Mouse (Mus musculus): ENCODE results near the gene Calcoco1. TPM values are rescaled to one million over a fixed set of nuclear protein-coding genes. Genes with fewer than 3 reads are reported as not detected.
A peak's percentile ranks its signal among the peaks of the same experiment; 100 is the strongest.

The Calcoco1 gene
- total RNA-seq, 2 experiments from 2014 or later = 67.7 to 70.2 TPM

DNA sequence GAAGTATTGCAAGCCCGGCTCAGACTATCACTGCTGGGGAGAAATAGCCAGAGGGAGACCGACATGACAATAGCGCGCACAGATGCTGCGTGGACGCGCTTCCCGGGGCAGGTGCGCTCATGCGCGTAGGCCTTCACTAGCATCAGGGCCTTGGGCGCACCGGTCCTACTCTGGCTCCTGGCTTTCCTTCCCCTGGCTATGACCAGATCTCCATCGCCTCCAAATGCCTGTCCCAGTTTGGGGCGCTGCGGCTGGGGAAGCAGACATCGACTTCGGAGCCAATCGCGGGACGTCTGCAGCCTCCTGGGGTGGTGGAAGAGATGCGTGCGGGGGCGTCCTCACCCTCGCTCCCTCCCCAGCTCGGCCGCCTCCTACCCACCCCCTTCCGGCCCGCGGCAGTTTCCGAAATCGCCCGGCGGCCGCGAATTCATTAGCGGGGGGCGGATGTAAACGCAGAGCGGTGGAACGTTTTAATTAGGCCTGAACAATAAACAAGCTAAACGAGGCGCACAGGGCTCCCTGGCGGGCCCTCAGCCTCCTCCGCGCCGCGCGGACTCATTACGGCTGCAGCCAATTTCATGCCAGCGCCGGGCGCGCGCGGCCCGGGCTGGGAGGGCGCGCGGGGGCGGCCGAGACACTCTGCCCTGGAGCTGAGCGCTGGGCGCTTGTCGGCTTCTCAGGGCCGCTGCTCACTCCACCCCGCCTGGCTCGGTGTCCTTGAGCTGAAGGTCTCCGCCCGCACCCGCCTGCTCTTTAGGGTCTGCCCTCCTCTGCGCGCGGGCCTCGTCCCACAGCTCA is 24.7 kb upstream of the Calcoco1 start:
- Histone ChIP-seq H3K27ac (peak overlapping the region; percentile 62), H3K4me3 (peak overlapping the region; percentile 77)
- no peak for TF ChIP-seq CTCF (IDR thresholded peaks at IDR 0.05)
- intact Hi-C loops (cut with DNase I) = no loop called here
- peak; percentile 69 for DNase-seq

DNA sequence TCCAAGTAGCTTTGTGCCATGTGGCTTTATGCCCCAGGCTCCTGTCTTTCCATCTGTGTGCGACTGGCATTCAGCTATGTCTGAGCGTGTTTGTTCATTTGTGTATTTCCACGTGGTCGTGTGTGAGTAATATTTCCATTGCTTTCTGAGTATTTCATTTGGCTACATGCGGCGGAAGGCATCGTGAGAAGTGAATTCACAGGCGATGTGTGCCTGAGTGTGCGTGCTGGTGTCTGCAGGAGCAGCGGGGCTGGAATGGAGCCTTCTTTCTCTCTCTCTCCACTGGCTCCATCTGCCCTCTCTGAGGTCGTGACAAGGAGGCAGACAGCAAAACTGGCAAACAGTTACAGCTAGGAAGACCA is 24.1 kb upstream of the Calcoco1 start:
- DNase-seq = no peak
- peak overlapping the region; percentile 62 for H3K27ac ChIP-seq
- peak overlapping the region; percentile 77 for H3K4me3 ChIP-seq
- TF ChIP-seq CTCF (IDR thresholded peaks at IDR 0.05) = no peak
- intact Hi-C loops (cut with DNase I) = no loop called here

DNA sequence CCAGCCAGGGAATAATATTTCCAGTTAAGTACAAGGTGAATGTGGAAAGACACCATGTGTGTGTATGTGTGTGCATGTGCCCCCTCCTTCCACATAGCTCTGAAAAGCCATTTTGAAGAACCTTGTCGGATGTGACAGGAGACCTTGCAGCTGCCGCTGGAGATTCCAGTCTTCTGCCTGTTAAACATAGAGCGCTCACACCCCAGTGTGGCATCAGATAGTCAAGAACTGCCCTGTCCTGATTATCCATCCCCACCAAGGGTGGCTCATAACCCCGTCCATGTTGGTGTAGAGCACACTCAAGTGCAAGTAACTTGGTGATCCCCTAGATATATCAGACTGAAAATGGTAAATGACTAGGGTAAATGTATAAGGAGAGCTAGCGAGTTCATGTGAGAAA is 23.4 kb upstream of the Calcoco1 start:
- intact Hi-C loops (cut with DNase I) = no loop called here
- Histone ChIP-seq H3K27ac (no peak overlapping the region), H3K4me3 (no peak overlapping the region)
- no peak for DNase-seq
- TF ChIP-seq CTCF (IDR thresholded peaks at IDR 0.05) = no peak

DNA sequence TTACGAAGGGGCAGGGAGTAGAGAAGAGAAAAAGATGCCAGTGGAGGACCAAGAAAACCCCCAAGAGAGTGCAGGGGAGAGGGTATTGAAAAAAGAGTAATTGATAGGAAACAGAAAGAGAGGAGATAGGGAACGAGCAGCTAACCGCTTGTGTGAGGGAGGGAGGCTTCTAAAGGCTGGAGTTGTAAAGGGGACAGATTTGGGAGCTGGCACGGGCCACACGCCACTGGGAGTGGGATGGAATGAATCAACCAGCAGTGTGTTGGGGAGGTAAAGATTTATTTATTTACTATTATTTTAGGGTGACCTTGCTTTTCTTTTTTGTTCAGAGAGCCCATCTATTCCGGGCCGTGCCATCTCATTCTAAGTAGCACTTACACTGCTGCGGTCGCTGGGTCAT is 22.9 kb upstream of the Calcoco1 start:
- intact Hi-C loops (cut with DNase I) = no loop called here
- no peak for TF ChIP-seq CTCF (IDR thresholded peaks at IDR 0.05)
- no peak for DNase-seq
- no peak overlapping the region for H3K4me3 ChIP-seq
- no peak overlapping the region for H3K27ac ChIP-seq

DNA sequence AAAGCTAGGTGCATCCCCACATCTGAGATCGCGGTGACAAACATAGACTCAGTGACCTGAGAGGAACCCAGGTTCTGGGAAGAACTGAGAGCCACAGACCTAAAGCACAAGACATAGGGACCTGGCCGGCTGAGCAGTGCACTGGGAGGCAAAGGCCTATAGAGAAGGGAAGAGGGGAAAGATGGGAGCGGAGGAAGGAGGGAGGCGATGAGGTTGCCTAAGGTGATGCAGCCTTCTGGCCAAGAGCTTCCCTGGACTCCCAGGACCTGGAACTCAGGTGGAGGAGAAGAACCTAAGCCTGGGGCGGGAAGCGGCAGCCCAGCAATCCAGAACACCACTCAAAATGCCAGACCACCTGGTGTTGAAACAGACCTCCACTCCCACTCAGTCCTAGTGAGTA is 22.4 kb upstream of the Calcoco1 start:
- DNase-seq = no peak
- TF ChIP-seq CTCF (IDR thresholded peaks at IDR 0.05) = no peak
- H3K27ac ChIP-seq = no peak overlapping the region
- no peak overlapping the region for H3K4me3 ChIP-seq
- intact Hi-C loops (cut with DNase I) = no loop called here

DNA sequence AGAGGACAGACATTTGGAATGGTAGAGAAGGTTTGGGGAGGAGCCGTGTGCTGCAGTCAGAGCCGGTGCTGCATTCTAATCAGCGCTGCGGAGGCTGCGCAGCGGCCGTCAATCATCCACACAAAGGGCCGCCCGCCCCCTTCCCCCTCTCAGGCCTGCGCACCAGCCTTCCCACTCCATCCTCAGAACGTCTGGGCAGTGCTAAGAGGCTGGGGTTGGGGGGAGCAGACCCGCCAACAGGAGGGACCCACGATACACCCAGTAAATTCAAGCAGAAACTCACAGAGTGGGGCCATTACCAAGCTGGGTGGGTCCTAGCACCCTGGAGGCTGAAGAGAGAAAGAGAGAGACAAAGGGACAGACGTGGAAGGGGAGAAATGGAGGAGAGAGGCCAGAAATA is 22.0 kb upstream of the Calcoco1 start:
- TF ChIP-seq CTCF (IDR thresholded peaks at IDR 0.05) = no peak
- intact Hi-C loops (cut with DNase I) = no loop called here
- Histone ChIP-seq H3K4me3 (no peak overlapping the region), H3K27ac (no peak overlapping the region)
- DNase-seq = no peak

DNA sequence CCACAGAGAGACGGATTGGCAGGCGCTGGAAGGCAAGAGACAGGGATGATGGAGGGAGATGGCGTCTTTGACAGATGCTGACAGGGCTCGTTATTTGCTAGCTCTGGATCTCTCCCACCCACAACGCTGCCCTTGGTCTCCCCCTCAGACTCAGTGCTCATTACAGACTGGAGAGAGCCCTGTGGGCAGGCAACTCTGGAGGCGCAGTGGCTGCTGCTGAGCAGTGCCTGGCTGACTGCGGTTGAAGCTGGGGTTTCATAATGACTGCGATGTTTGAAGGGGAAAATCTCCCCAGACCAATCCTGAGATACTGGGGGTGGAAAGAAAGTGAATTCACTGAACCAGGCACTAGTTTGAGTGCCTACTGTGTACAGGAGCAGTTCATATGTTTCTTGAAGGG is 21.2 kb upstream of the Calcoco1 start:
- TF ChIP-seq CTCF (IDR thresholded peaks at IDR 0.05) = no peak
- DNase-seq = no peak
- intact Hi-C loops (cut with DNase I) = no loop called here

DNA sequence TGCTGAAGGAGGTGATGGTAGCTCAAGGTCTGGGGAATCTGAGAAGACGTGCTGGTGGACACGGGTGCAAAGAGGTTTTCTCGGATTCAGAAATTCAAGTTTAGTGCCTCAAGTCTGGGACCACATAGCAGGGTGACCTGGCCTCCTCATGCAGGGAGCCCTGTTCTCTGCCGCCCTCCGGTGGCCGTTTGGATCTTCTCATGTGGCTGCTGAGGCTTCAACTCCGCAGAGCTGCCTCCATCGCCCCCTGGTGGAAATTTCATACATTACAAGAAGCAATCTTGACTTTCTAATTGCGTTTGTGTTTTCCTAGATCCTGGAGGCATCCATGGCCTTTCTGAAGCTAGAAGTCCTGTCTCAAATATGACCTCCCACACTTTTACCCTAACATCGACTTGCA is 20.6 kb upstream of the Calcoco1 start:
- intact Hi-C loops (cut with DNase I) = loop anchor here (1.0 kb wide), 1 partner anchor 44 kb away; no protein-coding TSS in a partner anchor
- H3K27ac ChIP-seq = no peak overlapping the region
- DNase-seq = peak; percentile 93
- no peak overlapping the region for H3K4me3 ChIP-seq
- 0 out of 2 replicates have a peak, but pooled peaks have one; percentile 100 for TF ChIP-seq CTCF (IDR thresholded peaks at IDR 0.05)

More for the DNA sequence above, 21.2 kb upstream of the Calcoco1 start:
- no peak overlapping the region for H3K4me3 ChIP-seq
- H3K27ac ChIP-seq = no peak overlapping the region

DNA sequence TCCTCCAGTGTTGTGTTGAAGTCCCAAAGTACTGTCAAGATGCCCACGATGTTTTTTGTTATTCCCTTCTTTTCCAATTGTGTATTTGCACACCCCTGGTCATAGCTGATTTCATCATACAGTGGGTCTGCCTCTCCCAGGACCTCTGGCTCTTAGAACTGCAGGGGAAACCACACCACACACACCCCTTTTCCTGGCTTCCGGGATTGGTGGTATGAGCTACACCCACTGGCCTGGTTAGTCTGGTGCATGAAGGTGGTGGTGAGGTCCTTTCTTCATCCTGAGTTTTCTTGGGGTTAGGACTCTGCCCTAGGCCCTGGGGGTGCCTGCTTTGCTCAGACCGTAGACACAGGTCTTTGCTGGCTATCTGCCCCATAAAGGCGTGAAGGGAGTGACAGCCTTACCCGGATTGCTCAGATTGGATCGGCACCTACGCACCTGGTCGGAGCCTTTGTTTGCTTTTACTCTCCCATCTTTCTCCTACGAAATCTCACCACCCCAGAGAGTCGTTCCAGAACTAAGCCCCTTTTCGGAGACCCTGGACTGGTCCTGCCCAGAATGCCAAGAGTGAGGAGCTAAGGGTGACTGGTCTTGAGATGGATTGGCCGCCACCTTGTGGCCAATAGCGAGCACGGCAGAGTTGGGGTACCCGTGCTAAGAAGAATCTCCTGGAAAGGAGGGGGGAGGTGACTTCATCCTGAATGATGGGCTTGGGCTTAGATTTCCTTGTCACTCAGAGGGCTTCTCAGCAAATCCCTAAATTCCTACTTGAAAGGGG is 17.7 kb upstream of the Calcoco1 start:
- Histone ChIP-seq H3K4me3 (no peak overlapping the region), H3K27ac (no peak overlapping the region)
- intact Hi-C loops (cut with DNase I) = no loop called here
- DNase-seq = peak; percentile 62
- TF ChIP-seq CTCF (IDR thresholded peaks at IDR 0.05) = peak; percentile 92

DNA sequence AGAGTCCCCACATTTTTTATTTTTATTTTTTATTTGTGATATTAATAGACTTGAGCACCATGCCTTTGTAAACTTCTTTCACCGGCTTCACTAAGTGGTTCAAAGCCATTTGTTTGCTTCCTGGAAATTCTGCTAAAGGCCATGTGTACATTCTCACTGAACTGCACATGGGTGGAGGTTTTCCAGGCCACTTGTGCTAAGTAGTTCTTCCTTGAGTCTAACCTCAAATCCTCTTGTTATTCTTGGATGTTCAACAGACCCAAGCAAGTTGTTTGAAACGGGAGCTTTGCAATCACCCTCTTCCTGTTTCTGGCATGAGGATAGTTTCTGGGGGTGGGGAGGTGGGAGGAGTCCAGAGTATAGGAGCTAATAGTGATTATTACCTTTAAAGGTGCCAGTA is 16.5 kb upstream of the Calcoco1 start:
- no peak for DNase-seq
- intact Hi-C loops (cut with DNase I) = no loop called here
- no peak overlapping the region for H3K27ac ChIP-seq
- H3K4me3 ChIP-seq = no peak overlapping the region
- no peak for TF ChIP-seq CTCF (IDR thresholded peaks at IDR 0.05)

DNA sequence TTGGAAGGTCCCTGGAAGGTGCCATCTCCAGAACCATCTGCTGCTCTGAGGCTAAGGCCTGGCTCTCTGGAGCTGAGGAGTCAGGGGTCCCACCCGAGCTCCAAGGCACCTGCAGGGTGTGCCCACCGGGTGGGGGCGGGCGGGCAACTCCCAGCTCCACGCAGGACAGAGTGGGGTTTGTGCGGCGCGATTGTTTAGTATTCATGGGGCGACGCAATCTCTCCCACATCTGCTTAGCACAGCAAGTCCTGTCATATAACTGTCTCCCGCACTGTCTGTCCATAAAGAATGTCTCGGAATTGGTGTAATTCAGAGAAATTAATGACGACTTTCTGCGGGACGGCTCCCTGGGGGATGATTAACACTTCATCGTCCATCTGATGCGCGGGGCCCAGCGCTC is 15.1 kb upstream of the Calcoco1 start:
- Histone ChIP-seq H3K4me3 (no peak overlapping the region), H3K27ac (no peak overlapping the region)
- no peak for DNase-seq
- intact Hi-C loops (cut with DNase I) = no loop called here
- TF ChIP-seq CTCF (IDR thresholded peaks at IDR 0.05) = no peak

DNA sequence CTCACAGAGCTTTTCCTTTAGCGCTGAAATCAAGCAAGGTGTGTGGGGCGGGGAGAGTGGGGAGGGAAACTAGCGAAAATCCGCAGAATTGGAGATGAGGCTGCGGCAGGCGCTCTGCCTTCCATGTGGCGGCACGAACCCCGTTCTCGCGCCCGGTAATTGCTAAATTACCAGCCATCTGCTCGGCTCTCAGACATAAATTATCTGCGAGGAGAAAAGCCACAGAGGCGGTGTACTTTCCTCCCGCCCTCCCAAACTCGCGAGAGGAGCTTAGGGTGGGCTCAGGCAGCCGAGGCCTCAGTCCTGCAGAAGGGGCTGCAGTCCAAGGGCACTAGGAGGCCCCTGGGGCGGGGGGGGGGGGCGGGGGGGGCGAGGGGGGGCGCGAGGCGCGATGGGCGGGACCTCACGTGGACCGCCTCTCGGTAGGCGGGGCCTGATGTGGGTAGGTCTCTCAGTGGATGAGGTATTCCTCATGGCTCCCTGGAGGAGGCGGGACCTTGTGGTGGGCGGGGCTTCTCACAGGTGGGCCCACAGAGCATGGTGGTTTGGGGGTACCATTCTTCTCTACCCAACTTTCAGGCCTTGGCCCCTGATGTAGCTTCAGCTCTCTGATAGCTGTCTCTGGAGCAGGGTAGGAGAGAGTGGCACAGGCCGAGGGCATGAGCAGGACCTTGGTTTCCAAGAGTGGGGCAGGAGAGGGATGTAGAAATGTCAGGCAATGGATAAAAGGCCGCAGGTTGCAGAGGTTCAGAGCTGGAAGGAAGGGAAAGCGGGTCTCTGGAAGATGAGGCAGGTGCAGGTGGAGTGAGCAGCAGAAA is 14.4 kb upstream of the Calcoco1 start:
- TF ChIP-seq CTCF (IDR thresholded peaks at IDR 0.05) = no peak
- H3K4me3 ChIP-seq = peak overlapping the region; percentile 30; the same call in 1 of the 2 replicates
- DNase-seq = no peak
- intact Hi-C loops (cut with DNase I) = no loop called here
- H3K27ac ChIP-seq = no peak overlapping the region

DNA sequence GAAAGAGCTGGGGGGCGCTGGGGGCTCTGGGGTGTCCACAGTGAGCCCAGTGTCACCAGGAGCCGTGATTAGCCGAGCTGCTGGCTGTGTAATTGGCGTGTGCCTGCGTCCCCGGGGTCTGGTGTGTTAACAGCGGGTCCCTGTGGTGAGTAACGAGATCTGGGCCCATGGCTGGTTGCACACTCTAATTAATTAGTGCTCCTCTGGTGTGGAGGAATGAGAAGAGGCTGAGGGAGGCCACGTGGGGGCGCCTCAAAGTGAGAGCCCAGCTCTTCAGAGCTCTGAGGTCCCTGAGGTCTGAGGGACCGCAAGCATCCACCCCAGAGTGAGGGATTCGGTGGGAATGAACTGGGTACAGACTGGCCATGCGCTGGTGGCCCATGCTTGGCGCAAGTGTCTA is 13.1 kb upstream of the Calcoco1 start:
- no peak for DNase-seq
- intact Hi-C loops (cut with DNase I) = no loop called here
- Histone ChIP-seq H3K4me3 (no peak overlapping the region), H3K27ac (no peak overlapping the region)
- TF ChIP-seq CTCF (IDR thresholded peaks at IDR 0.05) = peak; percentile 18; the same call in 1 of the 2 replicates
